Mouse (Mus musculus): Measurements from ENCODE around the gene Tinf2. TPM values are rescaled to one million over a fixed set of nuclear protein-coding genes. Genes with fewer than 3 reads are reported as not detected.
A peak's percentile ranks its signal among the peaks of the same experiment; 100 is the strongest.

The Tinf2 gene
- polyA plus RNA-seq, 1 experiment from 2014 or later, result 21.0 TPM

- Histone ChIP-seq H3K27ac (replicated peaks) (no peak overlapping the region), H3K4me1 (replicated peaks) (peaks cover 21% of the 10 kb centered on the region), H3K9me3 (replicated peaks) (no peaks in the 10 kb centered on the region), H3K4me3 (replicated peaks) (no peak overlapping the region), H3K4me2 (no peak overlapping the region), H3K9ac (no peak overlapping the region), H3K27me3 (no peaks in the 10 kb centered on the region), H3K36me3 (replicated peaks) (no peaks in the 10 kb centered on the region)
- WGBS (ENCODE audit: insufficient replicate concordance), result 71% methylated on average over 6 of the region's 6 CpGs
- no peak for ATAC-seq (ENCODE audit: insufficient read depth)
These were observed 21.1 kb upstream of the Tinf2 start for GRCm38 (mm10) chr14:55702761-55703160.

GRCm38 (mm10) chr14:55701131-55701530 lies 19.5 kb upstream of the Tinf2 start:
- Histone ChIP-seq H3K9ac (no peak overlapping the region), H3K27me3 (no peaks in the 10 kb centered on the region), H3K27ac (replicated peaks) (no peak overlapping the region), H3K36me3 (replicated peaks) (no peaks in the 10 kb centered on the region), H3K4me3 (replicated peaks) (no peak overlapping the region), H3K4me2 (no peak overlapping the region), H3K4me1 (replicated peaks) (peaks cover 6% of the 10 kb centered on the region), H3K9me3 (replicated peaks) (no peaks in the 10 kb centered on the region)
- ATAC-seq (ENCODE audit: insufficient read depth), result no peak
- WGBS (ENCODE audit: insufficient replicate concordance), result 63% methylated on average over 9 of the region's 9 CpGs

- ATAC-seq (ENCODE audit: insufficient read depth), result no peak
These were observed 15.6 kb upstream of the Tinf2 start for GRCm38 (mm10) chr14:55697226-55697625.

GRCm38 (mm10) chr14:55689433-55689832 lies 7.8 kb upstream of the Tinf2 start:
- H3K4me3 ChIP-seq (replicated peaks), result no peak overlapping the region
- ATAC-seq (ENCODE audit: insufficient read depth), result no peak
- WGBS (ENCODE audit: insufficient replicate concordance), result 60% methylated on average over 10 of the region's 10 CpGs
- H3K27ac ChIP-seq (replicated peaks), result no peak overlapping the region
- no peaks in the 10 kb centered on the region for H3K36me3 ChIP-seq (replicated peaks)
- no peak overlapping the region for H3K4me2 ChIP-seq
- H3K9me3 ChIP-seq (replicated peaks), result no peaks in the 10 kb centered on the region
- no peak overlapping the region for H3K9ac ChIP-seq
- 0 out of 2 replicates have a peak, but pooled peaks cover 5% of the 10 kb centered on the region for H3K27me3 ChIP-seq
- H3K4me1 ChIP-seq (replicated peaks), result no peaks in the 10 kb centered on the region

More at GRCm38 (mm10) chr14:55697226-55697625, 15.6 kb upstream of the Tinf2 start:
- no peaks in the 10 kb centered on the region for H3K27me3 ChIP-seq
- no peaks in the 10 kb centered on the region; the same call in 1 of the 2 replicates for H3K4me1 ChIP-seq (replicated peaks)
- H3K4me3 ChIP-seq (replicated peaks), result no peak overlapping the region
- WGBS (ENCODE audit: insufficient replicate concordance), result 44% methylated on average over 4 of the region's 4 CpGs
- no peak overlapping the region; the same call in 1 of the 2 replicates for H3K4me2 ChIP-seq
- H3K27ac ChIP-seq (replicated peaks), result peak overlapping the region; percentile 20; the same call in 1 of the 2 replicates
- H3K36me3 ChIP-seq (replicated peaks), result no peaks in the 10 kb centered on the region
- no peak overlapping the region for H3K9ac ChIP-seq
- no peaks in the 10 kb centered on the region for H3K9me3 ChIP-seq (replicated peaks)

GRCm38 (mm10) chr14:55682118-55682493 lies 486 bp upstream of the Tinf2 start:
- 17% methylated on average over 3 of the region's 3 CpGs for WGBS (ENCODE audit: insufficient replicate concordance)
- Histone ChIP-seq H3K27ac (replicated peaks) (peak overlapping the region; percentile 94), H3K4me3 (replicated peaks) (peak overlapping the region; percentile 80), H3K27me3 (no peaks in the 10 kb centered on the region), H3K9me3 (replicated peaks) (no peaks in the 10 kb centered on the region), H3K4me2 (peak overlapping the region; percentile 75), H3K4me1 (replicated peaks) (peaks cover 27% of the 10 kb centered on the region), H3K36me3 (replicated peaks) (peaks cover 35% of the 10 kb centered on the region), H3K9ac (peak overlapping the region; percentile 73)
- peak; percentile 3; the same call in 1 of the 2 replicates for ATAC-seq (ENCODE audit: insufficient read depth)

- Histone ChIP-seq H3K9me3 (replicated peaks) (no peaks in the 10 kb centered on the region), H3K4me1 (replicated peaks) (peaks cover 35% of the 10 kb centered on the region), H3K36me3 (replicated peaks) (peaks cover 57% of the 10 kb centered on the region), H3K27ac (replicated peaks) (no peak overlapping the region), H3K4me2 (no peak overlapping the region), H3K4me3 (replicated peaks) (no peak overlapping the region), H3K9ac (no peak overlapping the region), H3K27me3 (no peaks in the 10 kb centered on the region)
- ATAC-seq (ENCODE audit: insufficient read depth), result no peak
- 67% methylated on average over 4 of the region's 4 CpGs for WGBS (ENCODE audit: insufficient replicate concordance)
These were observed 4.0 kb downstream of the Tinf2 start for GRCm38 (mm10) chr14:55677615-55678014.

GRCm38 (mm10) chr14:55672741-55673060 lies 8.9 kb downstream of the Tinf2 start:
- 56% methylated on average over 7 of the region's 7 CpGs for WGBS (ENCODE audit: insufficient replicate concordance)
- Histone ChIP-seq H3K4me3 (replicated peaks) (peak overlapping the region; percentile 79), H3K4me1 (replicated peaks) (peaks cover 32% of the 10 kb centered on the region), H3K36me3 (replicated peaks) (peaks cover 35% of the 10 kb centered on the region), H3K4me2 (peak overlapping the region; percentile 75), H3K9ac (peak overlapping the region; percentile 76), H3K27ac (replicated peaks) (peak overlapping the region; percentile 88), H3K27me3 (no peaks in the 10 kb centered on the region), H3K9me3 (replicated peaks) (no peaks in the 10 kb centered on the region)
- no peak for ATAC-seq (ENCODE audit: insufficient read depth)

- peaks cover 30% of the 10 kb centered on the region for H3K36me3 ChIP-seq (replicated peaks)
- ATAC-seq (ENCODE audit: insufficient read depth), result peak; percentile 98
- under 1% methylated on average over 38 of the region's 38 CpGs for WGBS (ENCODE audit: insufficient replicate concordance)
- no peaks in the 10 kb centered on the region for H3K27me3 ChIP-seq
- peak within 1 kb of the TSS; percentile 79 for H3K4me3 ChIP-seq (replicated peaks)
- peak within 1 kb of the TSS; percentile 88 for H3K27ac ChIP-seq (replicated peaks)
- peak within 1 kb of the TSS; percentile 76 for H3K9ac ChIP-seq
- no peaks in the 10 kb centered on the region for H3K9me3 ChIP-seq (replicated peaks)
- peak within 1 kb of the TSS; percentile 75 for H3K4me2 ChIP-seq
- peaks cover 32% of the 10 kb centered on the region for H3K4me1 ChIP-seq (replicated peaks)
These were observed 9.5 kb downstream of the Tinf2 start, which contains the start of the genes Gmpr2 and Nedd8 for GRCm38 (mm10) chr14:55671833-55672740. Gene Gmpr2 (plus strand): TSS chr14:55671941. Gene Nedd8 (minus strand): TSS chr14:55672124.

- Histone ChIP-seq H3K9ac (peak overlapping the region; percentile 76), H3K27ac (replicated peaks) (peak overlapping the region; percentile 88), H3K27me3 (no peaks in the 10 kb centered on the region), H3K4me1 (replicated peaks) (peaks cover 32% of the 10 kb centered on the region), H3K9me3 (replicated peaks) (no peaks in the 10 kb centered on the region), H3K36me3 (replicated peaks) (peaks cover 28% of the 10 kb centered on the region), H3K4me2 (peak overlapping the region; percentile 75), H3K4me3 (replicated peaks) (peak overlapping the region; percentile 79)
- peak; percentile 33; the same call in 1 of the 2 replicates for ATAC-seq (ENCODE audit: insufficient read depth)
- 0% methylated on average over 12 of the region's 12 CpGs for WGBS (ENCODE audit: insufficient replicate concordance)
These were observed 10.2 kb downstream of the Tinf2 start for GRCm38 (mm10) chr14:55671486-55671832.

GRCm38 (mm10) chr14:55660636-55661035 lies 21.0 kb downstream of the Tinf2 start:
- peak overlapping the region; percentile 74 for H3K4me2 ChIP-seq
- ATAC-seq (ENCODE audit: insufficient read depth), result peak; percentile 9; the same call in 1 of the 2 replicates
- H3K27ac ChIP-seq (replicated peaks), result peak overlapping the region; percentile 41; the same call in 1 of the 2 replicates
- peaks cover 26% of the 10 kb centered on the region for H3K4me1 ChIP-seq (replicated peaks)
- no peak overlapping the region; the same call in 1 of the 2 replicates for H3K9ac ChIP-seq
- 50% methylated on average over 2 of the region's 2 CpGs for WGBS (ENCODE audit: insufficient replicate concordance)
- no peaks in the 10 kb centered on the region for H3K9me3 ChIP-seq (replicated peaks)
- peak overlapping the region; percentile 77 for H3K4me3 ChIP-seq (replicated peaks)
- H3K36me3 ChIP-seq (replicated peaks), result peaks cover 46% of the 10 kb centered on the region
- H3K27me3 ChIP-seq, result no peaks in the 10 kb centered on the region

- ATAC-seq (ENCODE audit: insufficient read depth), result peak; percentile 94
- Histone ChIP-seq H3K4me2 (peak within 1 kb of the TSS; percentile 74), H3K9ac (peak within 1 kb of the TSS; percentile 72), H3K9me3 (replicated peaks) (no peaks in the 10 kb centered on the region), H3K36me3 (replicated peaks) (peaks cover 44% of the 10 kb centered on the region), H3K27me3 (no peaks in the 10 kb centered on the region), H3K4me3 (replicated peaks) (peak within 1 kb of the TSS; percentile 77), H3K4me1 (replicated peaks) (peaks cover 26% of the 10 kb centered on the region), H3K27ac (replicated peaks) (peak within 1 kb of the TSS; percentile 78)
- under 1% methylated on average over 39 of the region's 39 CpGs for WGBS (ENCODE audit: insufficient replicate concordance)
These were observed 21.6 kb downstream of the Tinf2 start, which contains the start of gene Mdp1 for GRCm38 (mm10) chr14:55659960-55660573. Gene Mdp1 (minus strand): TSS chr14:55660508.
